Mouse (Mus musculus): ENCODE results near the gene 5730522E02Rik.

- TF ChIP-seq TCF12 (IDR thresholded peaks at IDR 0.05; ENCODE audit: insufficient read depth, poor library complexity, severe bottlenecking), result no peak
- no peak for TF ChIP-seq POLR2A (IDR thresholded peaks at IDR 0.05; ENCODE audit: insufficient read length, low read depth)
- TF ChIP-seq MAX (IDR thresholded peaks at IDR 0.05; ENCODE audit: low read depth), result no peak
- TF ChIP-seq E2F4 (IDR thresholded peaks at IDR 0.05; ENCODE audit: insufficient read depth), result no peak
Observed at GRCm38 (mm10) chr11:25767584-25768333, 442.8 kb downstream of the 5730522E02Rik start.

All from myocyte (in vitro differentiated cells).